Comparison of ENCODE assay signal across 8 mouse cellular contexts in the genomic region with DNA sequence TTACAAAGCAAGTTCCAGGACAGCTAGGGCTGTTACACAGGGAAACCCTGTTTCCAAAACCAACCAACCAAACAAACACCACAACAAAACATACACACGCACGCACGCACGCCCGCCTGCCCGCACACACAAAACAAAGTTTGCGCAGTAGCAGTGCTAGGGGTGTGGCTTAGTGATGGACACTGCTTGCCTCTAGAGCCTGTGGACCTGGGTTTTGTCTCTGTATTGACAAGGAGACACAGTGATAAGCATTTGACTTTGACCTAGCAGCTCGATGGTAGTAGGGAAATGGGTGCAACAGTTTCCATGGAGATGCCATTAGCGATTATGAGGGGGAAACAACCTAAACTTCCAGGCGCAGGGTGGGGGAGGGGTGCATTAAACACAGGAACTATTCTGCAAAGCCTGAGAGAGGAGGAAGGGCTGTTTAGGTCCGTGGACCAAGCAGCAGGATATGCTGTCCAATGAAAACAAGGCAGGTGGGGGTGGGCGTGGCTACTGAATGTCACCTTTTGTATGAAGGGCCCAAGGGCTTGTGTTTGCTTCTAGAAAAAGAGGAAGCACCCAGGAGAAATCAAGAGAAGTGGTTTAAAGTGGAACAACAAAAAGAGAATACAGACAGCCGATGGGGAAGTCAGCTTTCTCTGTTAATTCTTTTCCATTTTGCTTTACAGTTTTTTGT. TPM values are rescaled to one million over a fixed set of nuclear protein-coding genes. Genes with fewer than 3 reads are reported as not detected.
A peak's percentile ranks its signal among the peaks of the same experiment; 100 is the strongest.
DNase-seq lines count a peak whose midpoint lies in the region; ATAC-seq and TF ChIP-seq lines count a peak whose summit lies in the region.

No protein-coding gene starts in this region.

- peak overlapping the region; percentile 16 for H3K27ac ChIP-seq in gastrocnemius, adult 2 months
- H3K27ac ChIP-seq in liver, embryonic 16.5 days (ENCODE audit: low read length): peak overlapping the region; percentile 68
- H3K27ac ChIP-seq in stomach, embryonic 16.5 days (ENCODE audit: low read length): peak overlapping the region; percentile 83
- H3K27ac ChIP-seq in forebrain, embryonic 11.5 days (ENCODE audit: low read depth, low read length): no peak overlapping the region

- no peak overlapping the region for H3K9ac ChIP-seq in liver, embryonic 16.5 days (ENCODE audit: low read depth, low read length)
- H3K9ac ChIP-seq in stomach, embryonic 16.5 days (ENCODE audit: low read length): no peak overlapping the region
- no peak overlapping the region for H3K9ac ChIP-seq in forebrain, embryonic 11.5 days (ENCODE audit: low read length)

- no peak for DNase-seq in gastrocnemius, adult 2 months
- DNase-seq in gastrocnemius, postnatal 25 days: no peak
- DNase-seq in forebrain, embryonic 11.5 days (ENCODE audit: low spot score): no peak
- no peak for DNase-seq in layer of hippocampus, adult 9-11 months
- no peak for DNase-seq in ovary, postnatal 36 days (ENCODE audit: low spot score)

- H3K9me3 ChIP-seq in liver, embryonic 16.5 days (replicated peaks; ENCODE audit: control insufficient read depth, low read length): no peaks in the 10 kb centered on the region
- H3K9me3 ChIP-seq in stomach, embryonic 16.5 days (replicated peaks; ENCODE audit: control insufficient read depth, low read length): no peaks in the 10 kb centered on the region
- H3K9me3 ChIP-seq in forebrain, embryonic 11.5 days (ENCODE audit: control insufficient read depth, low read length): no peaks in the 10 kb centered on the region

- ATAC-seq in hematopoietic stem cell, adult 5-6 weeks (replicated peaks in 1 of 2; ENCODE audit: insufficient read depth in 1 of 2, low FRiP score in 2 of 2, low TSS enrichment in 1 of 2, low read depth in 1 of 2, poor library complexity in 2 of 2, severe bottlenecking in 2 of 2): peak; percentile 84 to 91
- peak; percentile 84 for ATAC-seq in liver, embryonic 16.5 days (ENCODE audit: low read depth)
- ATAC-seq in stomach, embryonic 16.5 days (ENCODE audit: insufficient read depth, low FRiP score): peak; percentile 78
- ATAC-seq in forebrain, embryonic 11.5 days (replicated peaks; ENCODE audit: low FRiP score): no peak

- no peak for TF ChIP-seq CTCF in gastrocnemius, adult 2 months (IDR thresholded peaks at IDR 0.05)

- WGBS in liver, embryonic 16.5 days (ENCODE audit: insufficient replicate concordance): 28% methylated on average over 13 of the region's 13 CpGs
- WGBS in stomach, embryonic 16.5 days: 46% methylated on average over 13 of the region's 13 CpGs
- WGBS in forebrain, embryonic 11.5 days: 69% methylated on average over 13 of the region's 13 CpGs

- H3K4me2 ChIP-seq in liver, embryonic 16.5 days (ENCODE audit: low read depth, low read length): 0 out of 2 replicates have a peak overlapping the region, but pooled peaks have one; percentile 2
- H3K4me2 ChIP-seq in stomach, embryonic 16.5 days (ENCODE audit: low read depth, low read length): no peak overlapping the region
- no peak overlapping the region for H3K4me2 ChIP-seq in forebrain, embryonic 11.5 days (ENCODE audit: low read depth, low read length, severe bottlenecking)

- H3K27me3 ChIP-seq in liver, embryonic 16.5 days (ENCODE audit: control insufficient read depth, insufficient read depth, low read depth, low read length): no peaks in the 10 kb centered on the region
- no peaks in the 10 kb centered on the region for H3K27me3 ChIP-seq in stomach, embryonic 16.5 days (ENCODE audit: control insufficient read depth, insufficient read depth, low read length)
- no peaks in the 10 kb centered on the region for H3K27me3 ChIP-seq in forebrain, embryonic 11.5 days (ENCODE audit: control insufficient read depth, insufficient read depth, low read length)

- H3K4me3 ChIP-seq in gastrocnemius, adult 2 months: no peak overlapping the region
- no peak overlapping the region for H3K4me3 ChIP-seq in liver, embryonic 16.5 days (ENCODE audit: low read depth, low read length)
- no peak overlapping the region for H3K4me3 ChIP-seq in stomach, embryonic 16.5 days (replicated peaks; ENCODE audit: low read length)
- H3K4me3 ChIP-seq in forebrain, embryonic 11.5 days (ENCODE audit: low read depth, low read length): no peak overlapping the region

- H3K36me3 ChIP-seq in liver, embryonic 16.5 days (ENCODE audit: control insufficient read depth, insufficient read depth): no peaks in the 10 kb centered on the region
- H3K36me3 ChIP-seq in stomach, embryonic 16.5 days (ENCODE audit: control insufficient read depth, insufficient read depth, low read length): no peaks in the 10 kb centered on the region
- H3K36me3 ChIP-seq in forebrain, embryonic 11.5 days (ENCODE audit: control insufficient read depth, insufficient read depth, low read length): no peaks in the 10 kb centered on the region

- intact Hi-C loops in gastrocnemius, adult 2 months (cut with DNase I): loop anchor here (5.0 kb wide), 1 partner anchor 125 kb away; no protein-coding TSS in a partner anchor

- peaks cover 3% of the 10 kb centered on the region; the same call in 1 of the 2 replicates for H3K4me1 ChIP-seq in liver, embryonic 16.5 days (ENCODE audit: control insufficient read depth, low read depth, low read length)
- H3K4me1 ChIP-seq in stomach, embryonic 16.5 days (ENCODE audit: control insufficient read depth, insufficient read depth, low read length): peaks cover 5% of the 10 kb centered on the region; the same call in 1 of the 2 replicates
- no peaks in the 10 kb centered on the region; the same call in 1 of the 2 replicates for H3K4me1 ChIP-seq in forebrain, embryonic 11.5 days (replicated peaks; ENCODE audit: control insufficient read depth, insufficient read depth, low read length)

RNA-seq across cellular contexts. Expression of a gene that starts 23.4 kb away (rescaled TPM):
- 10 to 100 TPM; 13.1 to 23.3 TPM for total RNA-seq in gastrocnemius, adult 2 months (2021)
- 10 to 100 TPM; 17.1 to 18.4 TPM for total RNA-seq in gastrocnemius, postnatal 25 days (2021)
- 44.5 and 53.2 TPM in 2 replicates for total RNA-seq in hematopoietic stem cell, adult 5-6 weeks (2017)
- 20.0 and 23.6 TPM in 2 replicates for polyA plus RNA-seq in liver, embryonic 16.5 days (2015; fragmentation: Nextera tagmentation; extraction: Ambion mirVana)
- 45.1 and 45.3 TPM in 2 replicates for polyA plus RNA-seq in stomach, embryonic 16.5 days (2015; fragmentation: Nextera tagmentation; extraction: Ambion mirVana)
- polyA plus RNA-seq in forebrain, embryonic 11.5 days (2014; fragmentation: Nextera tagmentation; extraction: Ambion mirVana): 54.3 and 61.5 TPM in 2 replicates
